Mouse (Mus musculus): ENCODE data around the gene Cyb5r4. TPM values are rescaled to one million over a fixed set of nuclear protein-coding genes. Genes with fewer than 3 reads are reported as not detected.
"Not testable (repeated sequence)": the region's sequence is repeated elsewhere in the genome, so short reads cannot be mapped to it uniquely, and the experiment has no call there.

Gene Cyb5r4
- 43.9 and 49.7 TPM in 2 replicates for polyA plus RNA-seq (2014; fragmentation: Nextera tagmentation; extraction: Ambion mirVana)

GRCm38 (mm10) chr9:87021778-87022523 is at the start of gene Cyb5r4:
Gene Cyb5r4, plus strand, starts transcription at chr9:87022014.
- Histone ChIP-seq H3K27ac (ENCODE audit: low read length) (peak within 1 kb of the TSS; percentile 33; the same call in 1 of the 2 replicates), H3K4me1 (ENCODE audit: control insufficient read depth, insufficient read depth, low read length) (peaks cover 6% of the 10 kb centered on the region), H3K9ac (replicated peaks; ENCODE audit: low read depth, low read length) (peak within 1 kb of the TSS; percentile 68), H3K27me3 (ENCODE audit: control insufficient read depth, insufficient read depth, low read length) (no peaks in the 10 kb centered on the region; the same call in 1 of the 2 replicates), H3K4me2 (replicated peaks; ENCODE audit: low read depth, low read length) (peak within 1 kb of the TSS; percentile 62), H3K4me3 (ENCODE audit: low read depth, low read length) (peak within 1 kb of the TSS; percentile 83), H3K36me3 (ENCODE audit: control insufficient read depth, insufficient read depth, low read length) (no peaks in the 10 kb centered on the region), H3K9me3 (ENCODE audit: control insufficient read depth, low read depth, low read length) (no peaks in the 10 kb centered on the region)
- WGBS, result under 1% methylated on average over 52 of the region's 52 CpGs
- ATAC-seq (ENCODE audit: insufficient number of reproducible peaks, insufficient read depth, low FRiP score, low read depth), result peak; percentile 100

DNA sequence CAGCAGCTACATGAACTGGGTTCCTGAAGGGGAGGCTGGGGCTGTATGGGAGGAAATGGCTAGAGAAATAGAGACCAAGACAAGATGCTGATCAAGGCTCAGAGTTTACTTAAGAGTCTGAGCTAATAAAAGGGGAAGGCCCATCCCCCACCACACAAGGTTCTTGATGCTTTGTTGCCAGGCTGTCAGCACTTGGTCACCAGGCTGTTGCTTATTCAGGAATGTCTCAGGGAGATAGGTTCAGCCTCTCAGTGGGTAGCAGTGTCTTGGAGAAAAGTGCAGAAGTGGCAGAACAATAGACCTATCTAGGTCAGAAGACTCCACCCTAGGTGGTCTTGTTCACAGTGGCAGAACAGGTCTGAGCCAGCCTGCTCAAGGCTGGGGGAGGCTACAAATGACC is 49.3 kb upstream of the Cyb5r4 start:
- not testable (repeated sequence) for H3K27me3 ChIP-seq (ENCODE audit: control insufficient read depth, insufficient read depth, low read length); H3K4me3 ChIP-seq (ENCODE audit: low read depth, low read length); H3K9me3 ChIP-seq (ENCODE audit: control insufficient read depth, low read depth, low read length); H3K27ac ChIP-seq (ENCODE audit: low read length); H3K9ac ChIP-seq (replicated peaks; ENCODE audit: low read depth, low read length); H3K4me1 ChIP-seq (ENCODE audit: control insufficient read depth, insufficient read depth, low read length); ATAC-seq (ENCODE audit: insufficient number of reproducible peaks, insufficient read depth, low FRiP score, low read depth); H3K36me3 ChIP-seq (ENCODE audit: control insufficient read depth, insufficient read depth, low read length); H3K4me2 ChIP-seq (replicated peaks; ENCODE audit: low read depth, low read length)

GRCm38 (mm10) chr9:86973562-86973961 is 48.3 kb upstream of the Cyb5r4 start:
- 65% methylated on average over 4 of the region's 4 CpGs for WGBS

GRCm38 (mm10) chr9:86976896-86977295 is 44.9 kb upstream of the Cyb5r4 start:
- H3K36me3 ChIP-seq (ENCODE audit: control insufficient read depth, insufficient read depth, low read length), result no peaks in the 10 kb centered on the region
- no peak overlapping the region for H3K9ac ChIP-seq (replicated peaks; ENCODE audit: low read depth, low read length)
- no peak for ATAC-seq (ENCODE audit: insufficient number of reproducible peaks, insufficient read depth, low FRiP score, low read depth)
- no peaks in the 10 kb centered on the region for H3K9me3 ChIP-seq (ENCODE audit: control insufficient read depth, low read depth, low read length)
- H3K27ac ChIP-seq (ENCODE audit: low read length), result no peak overlapping the region
- H3K4me3 ChIP-seq (ENCODE audit: low read depth, low read length), result no peak overlapping the region
- no peaks in the 10 kb centered on the region for H3K4me1 ChIP-seq (ENCODE audit: control insufficient read depth, insufficient read depth, low read length)
- no peaks in the 10 kb centered on the region for H3K27me3 ChIP-seq (ENCODE audit: control insufficient read depth, insufficient read depth, low read length)
- no peak overlapping the region for H3K4me2 ChIP-seq (replicated peaks; ENCODE audit: low read depth, low read length)
- WGBS, result 79% methylated on average over 4 of the region's 4 CpGs

More at GRCm38 (mm10) chr9:86973562-86973961, 48.3 kb upstream of the Cyb5r4 start:
- H3K27ac ChIP-seq (ENCODE audit: low read length), result no peak overlapping the region
- H3K36me3 ChIP-seq (ENCODE audit: control insufficient read depth, insufficient read depth, low read length), result no peaks in the 10 kb centered on the region
- H3K27me3 ChIP-seq (ENCODE audit: control insufficient read depth, insufficient read depth, low read length), result no peaks in the 10 kb centered on the region
- no peak overlapping the region for H3K4me3 ChIP-seq (ENCODE audit: low read depth, low read length)
- no peaks in the 10 kb centered on the region for H3K4me1 ChIP-seq (ENCODE audit: control insufficient read depth, insufficient read depth, low read length)
- no peaks in the 10 kb centered on the region for H3K9me3 ChIP-seq (ENCODE audit: control insufficient read depth, low read depth, low read length)
- no peak for ATAC-seq (ENCODE audit: insufficient number of reproducible peaks, insufficient read depth, low FRiP score, low read depth)
- no peak overlapping the region for H3K9ac ChIP-seq (replicated peaks; ENCODE audit: low read depth, low read length)
- H3K4me2 ChIP-seq (replicated peaks; ENCODE audit: low read depth, low read length), result no peak overlapping the region

- H3K4me2 ChIP-seq (replicated peaks; ENCODE audit: low read depth, low read length), result no peak overlapping the region
- H3K4me1 ChIP-seq (ENCODE audit: control insufficient read depth, insufficient read depth, low read length), result no peaks in the 10 kb centered on the region
- no peak overlapping the region for H3K4me3 ChIP-seq (ENCODE audit: low read depth, low read length)
- no peaks in the 10 kb centered on the region for H3K36me3 ChIP-seq (ENCODE audit: control insufficient read depth, insufficient read depth, low read length)
- H3K27me3 ChIP-seq (ENCODE audit: control insufficient read depth, insufficient read depth, low read length), result no peaks in the 10 kb centered on the region
- no peak for ATAC-seq (ENCODE audit: insufficient number of reproducible peaks, insufficient read depth, low FRiP score, low read depth)
- 32% methylated on average over 7 of the region's 7 CpGs for WGBS
- no peak overlapping the region for H3K9ac ChIP-seq (replicated peaks; ENCODE audit: low read depth, low read length)
- no peak overlapping the region for H3K27ac ChIP-seq (ENCODE audit: low read length)
- H3K9me3 ChIP-seq (ENCODE audit: control insufficient read depth, low read depth, low read length), result no peaks in the 10 kb centered on the region
These were observed 43.4 kb upstream of the Cyb5r4 start for GRCm38 (mm10) chr9:86978257-86978907.

DNA sequence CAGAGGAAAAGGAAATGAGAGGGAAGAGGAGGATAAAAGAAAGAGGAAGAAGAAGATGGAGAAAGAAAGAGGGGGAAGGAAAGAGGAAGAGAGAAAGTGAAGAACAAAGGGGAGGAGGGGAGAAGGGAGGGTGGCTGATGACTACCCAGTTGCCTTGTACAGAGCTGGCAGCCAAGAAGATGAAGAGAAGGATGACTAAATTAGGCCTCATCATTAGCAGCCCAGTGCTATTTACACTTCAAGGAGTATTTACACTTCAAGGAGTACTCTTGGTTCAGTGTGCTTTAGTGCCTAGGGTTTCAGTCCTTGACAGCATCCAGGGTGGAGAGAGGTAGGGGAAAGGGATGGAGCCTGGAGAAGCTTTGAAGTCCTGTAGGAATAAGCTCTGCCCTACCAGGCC is 41.8 kb upstream of the Cyb5r4 start:
- Histone ChIP-seq H3K4me1 (ENCODE audit: control insufficient read depth, insufficient read depth, low read length) (no peaks in the 10 kb centered on the region), H3K27ac (ENCODE audit: low read length) (no peak overlapping the region), H3K9ac (replicated peaks; ENCODE audit: low read depth, low read length) (no peak overlapping the region), H3K9me3 (ENCODE audit: control insufficient read depth, low read depth, low read length) (no peaks in the 10 kb centered on the region), H3K27me3 (ENCODE audit: control insufficient read depth, insufficient read depth, low read length) (no peaks in the 10 kb centered on the region), H3K4me3 (ENCODE audit: low read depth, low read length) (no peak overlapping the region), H3K36me3 (ENCODE audit: control insufficient read depth, insufficient read depth, low read length) (no peaks in the 10 kb centered on the region), H3K4me2 (replicated peaks; ENCODE audit: low read depth, low read length) (no peak overlapping the region)
- ATAC-seq (ENCODE audit: insufficient number of reproducible peaks, insufficient read depth, low FRiP score, low read depth), result no peak

GRCm38 (mm10) chr9:86980942-86981341 is 40.9 kb upstream of the Cyb5r4 start:
- 52% methylated on average over 2 of the region's 2 CpGs for WGBS
- Histone ChIP-seq H3K4me1 (ENCODE audit: control insufficient read depth, insufficient read depth, low read length) (no peaks in the 10 kb centered on the region), H3K9me3 (ENCODE audit: control insufficient read depth, low read depth, low read length) (no peaks in the 10 kb centered on the region), H3K4me3 (ENCODE audit: low read depth, low read length) (no peak overlapping the region), H3K36me3 (ENCODE audit: control insufficient read depth, insufficient read depth, low read length) (no peaks in the 10 kb centered on the region), H3K9ac (replicated peaks; ENCODE audit: low read depth, low read length) (no peak overlapping the region), H3K27ac (ENCODE audit: low read length) (no peak overlapping the region), H3K27me3 (ENCODE audit: control insufficient read depth, insufficient read depth, low read length) (no peaks in the 10 kb centered on the region), H3K4me2 (replicated peaks; ENCODE audit: low read depth, low read length) (no peak overlapping the region)
- ATAC-seq (ENCODE audit: insufficient number of reproducible peaks, insufficient read depth, low FRiP score, low read depth), result no peak

DNA sequence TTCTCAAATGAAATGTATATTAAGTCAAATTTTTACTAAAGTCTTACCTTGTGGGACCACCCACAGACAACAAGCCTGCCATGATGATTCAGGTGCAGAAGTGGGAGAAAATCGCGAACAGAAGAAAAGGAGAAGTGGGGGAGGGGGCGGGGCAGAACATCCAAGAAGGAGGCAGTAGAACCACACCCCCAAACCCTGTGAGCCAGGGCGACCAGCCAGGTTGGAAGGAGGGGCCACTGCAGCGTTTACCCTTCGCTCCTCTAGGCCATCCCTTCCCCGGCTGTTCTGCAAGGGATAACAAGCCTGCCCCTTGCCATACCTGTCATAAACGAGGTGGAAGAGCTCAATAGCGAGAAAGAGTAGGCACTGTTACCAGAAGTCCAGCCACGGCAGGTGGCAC is 40.3 kb upstream of the Cyb5r4 start:
- 10% methylated on average over 10 of the region's 10 CpGs for WGBS
- H3K4me1 ChIP-seq (ENCODE audit: control insufficient read depth, insufficient read depth, low read length), result no peaks in the 10 kb centered on the region
- H3K9me3 ChIP-seq (ENCODE audit: control insufficient read depth, low read depth, low read length), result no peaks in the 10 kb centered on the region
- H3K27me3 ChIP-seq (ENCODE audit: control insufficient read depth, insufficient read depth, low read length), result no peaks in the 10 kb centered on the region
- no peak for ATAC-seq (ENCODE audit: insufficient number of reproducible peaks, insufficient read depth, low FRiP score, low read depth)
- no peak overlapping the region for H3K27ac ChIP-seq (ENCODE audit: low read length)
- no peak overlapping the region for H3K9ac ChIP-seq (replicated peaks; ENCODE audit: low read depth, low read length)
- H3K36me3 ChIP-seq (ENCODE audit: control insufficient read depth, insufficient read depth, low read length), result no peaks in the 10 kb centered on the region
- H3K4me3 ChIP-seq (ENCODE audit: low read depth, low read length), result no peak overlapping the region
- H3K4me2 ChIP-seq (replicated peaks; ENCODE audit: low read depth, low read length), result no peak overlapping the region
